Mouse (Mus musculus) heart, adult 18-20 months (tissue): ENCODE measurements around the gene Ptprd. TPM values are rescaled to one million over a fixed set of nuclear protein-coding genes. Genes with fewer than 3 reads are reported as not detected.

Source experiments
- DNase-seq, 2 experiments: peaks; one replicate each; pipeline ENCODE4 v3.0.0; 2021 to 2022; ENCODE audit warnings: mixed read lengths in 1 of 2
- total RNA-seq, 2 experiments: library from RNA; stranded (reverse); gene quantifications; 2 replicates each; pipeline ENCODE4 v1.2.3; 2021

Ptprd gene
- total RNA-seq, 2 experiments from 2014 or later: 6.2 to 7.6 TPM

- DNase-seq: no peak
These were observed 322.3 kb downstream of the Ptprd start for GRCm38 (mm10) chr4:77889489-77889888.

- no peak for DNase-seq
These were observed 331.5 kb downstream of the Ptprd start for GRCm38 (mm10) chr4:77880213-77880612.

GRCm38 (mm10) chr4:77861269-77861668 is 350.5 kb downstream of the Ptprd start:
- DNase-seq: no peak

GRCm38 (mm10) chr4:77797391-77797790 is 414.4 kb downstream of the Ptprd start:
- peak; percentile 5 to 24 for DNase-seq

- DNase-seq: no peak
These were observed 434.5 kb downstream of the Ptprd start for GRCm38 (mm10) chr4:77777237-77777636.

- no peak for DNase-seq
These were observed 448.0 kb downstream of the Ptprd start for GRCm38 (mm10) chr4:77763790-77764189.

GRCm38 (mm10) chr4:77743391-77743790 is 468.4 kb downstream of the Ptprd start:
- peak; percentile 10 to 25 for DNase-seq

- DNase-seq: no peak
These were observed 489.9 kb downstream of the Ptprd start for GRCm38 (mm10) chr4:77721908-77722307.

GRCm38 (mm10) chr4:77717792-77718191 is 494.0 kb downstream of the Ptprd start:
- no peak for DNase-seq

- DNase-seq: no peak
These were observed 501.5 kb downstream of the Ptprd start for GRCm38 (mm10) chr4:77710231-77710630.

- no peak for DNase-seq
These were observed 513.5 kb downstream of the Ptprd start for GRCm38 (mm10) chr4:77698294-77698693.

- no peak for DNase-seq
These were observed 536.0 kb downstream of the Ptprd start for GRCm38 (mm10) chr4:77675798-77676197.

- no peak for DNase-seq
These were observed 547.0 kb downstream of the Ptprd start for GRCm38 (mm10) chr4:77664761-77665160.

- DNase-seq: no peak
These were observed 549.5 kb downstream of the Ptprd start for GRCm38 (mm10) chr4:77662309-77662708.

GRCm38 (mm10) chr4:77655669-77656068 is 556.1 kb downstream of the Ptprd start:
- no peak for DNase-seq

GRCm38 (mm10) chr4:77649615-77650325 is 562.0 kb downstream of the Ptprd start:
- DNase-seq: no peak

- DNase-seq: no peak
These were observed 562.9 kb downstream of the Ptprd start for GRCm38 (mm10) chr4:77648911-77649310.

- no peak for DNase-seq
These were observed 564.2 kb downstream of the Ptprd start for GRCm38 (mm10) chr4:77647451-77648137.

GRCm38 (mm10) chr4:77644435-77644834 is 567.3 kb downstream of the Ptprd start:
- peak in 1 of 2 experiments; percentile 32 for DNase-seq

GRCm38 (mm10) chr4:77640022-77640421 is 571.7 kb downstream of the Ptprd start:
- DNase-seq: no peak

- no peak for DNase-seq
These were observed 598.6 kb downstream of the Ptprd start for GRCm38 (mm10) chr4:77613129-77613528.

GRCm38 (mm10) chr4:77586624-77587023 is 625.1 kb downstream of the Ptprd start:
- no peak for DNase-seq

GRCm38 (mm10) chr4:77586222-77586621 is 625.5 kb downstream of the Ptprd start:
- DNase-seq: no peak
